20 mouse cellular contexts compared by ENCODE assay signal in the genomic region with DNA sequence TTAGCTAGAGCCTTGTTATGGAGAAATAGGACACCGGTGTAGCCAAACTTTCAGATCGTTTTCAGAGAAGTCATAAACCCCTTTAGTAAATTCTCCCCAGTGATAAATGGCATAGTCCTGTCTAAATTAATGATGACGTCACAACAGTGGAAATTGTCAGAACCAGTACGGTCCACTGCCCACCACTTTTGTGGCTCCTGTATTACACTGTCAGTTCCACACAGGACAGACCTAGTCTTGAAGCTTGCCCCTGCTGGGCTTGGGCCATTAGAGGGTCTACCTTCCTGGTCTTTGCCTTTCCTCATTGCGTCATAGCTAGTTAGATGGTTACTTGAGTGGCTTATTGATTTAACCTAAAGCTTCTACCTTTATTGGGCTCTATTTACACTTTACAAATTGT.
DNase-seq lines count a peak whose midpoint lies in the region; ATAC-seq and TF ChIP-seq lines count a peak whose summit lies in the region.
"Had no signal": no experiment of that assay in that cellular context is flagged by ENCODE, and none has a peak within 500 bp of the region (broad histone marks: within the 10 kb centered on the region; RNA-seq: fewer than 3 reads in every experiment).

No protein-coding gene starts in this region.

- peaks cover 20% of the 10 kb centered on the region for H3K36me3 ChIP-seq in hindbrain, embryonic 10.5 days
- H3K36me3 ChIP-seq in hindbrain, embryonic 16.5 days (ENCODE audit: control insufficient read depth, insufficient read depth, low read length), result no peaks in the 10 kb centered on the region
- no peaks in the 10 kb centered on the region for H3K36me3 ChIP-seq in kidney, embryonic 16.5 days (ENCODE audit: insufficient read depth, low read length)
- no peaks in the 10 kb centered on the region for H3K36me3 ChIP-seq in midbrain, embryonic 13.5 days
- no peaks in the 10 kb centered on the region for H3K36me3 ChIP-seq in midbrain, postnatal 0 days (ENCODE audit: insufficient read depth, low read length)
- no peaks in the 10 kb centered on the region for H3K36me3 ChIP-seq in midbrain, embryonic 14.5 days (ENCODE audit: control insufficient read depth, insufficient read depth, low read length)
- H3K36me3 ChIP-seq: hindbrain, embryonic 15.5 days had no signal

- DNase-seq in hindbrain, embryonic 10.5 days (ENCODE audit: low spot score), result no peak
- no peak for DNase-seq in kidney, postnatal 25 days
- DNase-seq in midbrain, postnatal 0 days (ENCODE audit: low spot score), result no peak
- no peak for DNase-seq in midbrain, embryonic 14.5 days
- DNase-seq in left cerebral cortex, postnatal 4 days, result no peak
- DNase-seq: adrenal gland, postnatal 14 days; cerebellum, adult 11-12 months; cerebellum, adult 9-10 months; cerebellum, postnatal 25 days; forebrain, postnatal 0 days; gastrocnemius, postnatal 14 days had no signal

- no peak overlapping the region for H3K4me3 ChIP-seq in hindbrain, embryonic 10.5 days
- H3K4me3 ChIP-seq in hindbrain, embryonic 16.5 days (ENCODE audit: low read length), result no peak overlapping the region
- H3K4me3 ChIP-seq in kidney, embryonic 16.5 days (ENCODE audit: low read length), result no peak overlapping the region
- no peak overlapping the region for H3K4me3 ChIP-seq in midbrain, embryonic 13.5 days (replicated peaks)
- no peak overlapping the region for H3K4me3 ChIP-seq in midbrain, postnatal 0 days (ENCODE audit: low read depth, low read length)
- H3K4me3 ChIP-seq in midbrain, embryonic 14.5 days (replicated peaks; ENCODE audit: low read depth, low read length), result no peak overlapping the region
- H3K4me3 ChIP-seq: embryonic facial prominence, embryonic 13.5 days; forebrain, embryonic 13.5 days; heart, embryonic 12.5 days; hindbrain, embryonic 15.5 days had no signal

- no peak overlapping the region for H3K9ac ChIP-seq in hindbrain, embryonic 16.5 days (ENCODE audit: low read depth, low read length)
- H3K9ac ChIP-seq in kidney, embryonic 16.5 days (replicated peaks; ENCODE audit: low read length), result no peak overlapping the region
- no peak overlapping the region for H3K9ac ChIP-seq in midbrain, embryonic 13.5 days (replicated peaks)
- no peak overlapping the region for H3K9ac ChIP-seq in midbrain, postnatal 0 days (replicated peaks; ENCODE audit: low read length, poor library complexity, severe bottlenecking)
- H3K9ac ChIP-seq in midbrain, embryonic 14.5 days (replicated peaks; ENCODE audit: low read length), result no peak overlapping the region
- H3K9ac ChIP-seq: embryonic facial prominence, embryonic 13.5 days; forebrain, embryonic 13.5 days; forebrain, postnatal 0 days; heart, embryonic 12.5 days; hindbrain, embryonic 15.5 days had no signal

- no peak for ATAC-seq in hindbrain, embryonic 16.5 days
- peak; percentile 69; the same call in 1 of the 2 replicates for ATAC-seq in kidney, embryonic 16.5 days (ENCODE audit: low FRiP score, low TSS enrichment)
- ATAC-seq in midbrain, embryonic 13.5 days, result no peak
- no peak for ATAC-seq in midbrain, postnatal 0 days (ENCODE audit: low FRiP score)
- peak; percentile 28; the same call in 1 of the 2 replicates for ATAC-seq in midbrain, embryonic 14.5 days (ENCODE audit: low FRiP score, low TSS enrichment)
- ATAC-seq: activated CD4-positive, CD25-positive, alpha-beta regulatory T cell, adult 4 months; forebrain, embryonic 13.5 days; forebrain, postnatal 0 days; Patski had no signal

- H3K27me3 ChIP-seq in hindbrain, embryonic 10.5 days (ENCODE audit: insufficient read depth, poor library complexity, severe bottlenecking), result peaks cover 5% of the 10 kb centered on the region; the same call in 1 of the 2 replicates
- H3K27me3 ChIP-seq in hindbrain, embryonic 16.5 days (replicated peaks; ENCODE audit: control insufficient read depth, insufficient read depth, low read length), result no peaks in the 10 kb centered on the region
- no peaks in the 10 kb centered on the region for H3K27me3 ChIP-seq in kidney, embryonic 16.5 days (ENCODE audit: insufficient read depth, low read length)
- no peaks in the 10 kb centered on the region for H3K27me3 ChIP-seq in midbrain, embryonic 13.5 days
- no peaks in the 10 kb centered on the region for H3K27me3 ChIP-seq in midbrain, postnatal 0 days (ENCODE audit: insufficient read depth, low read length)
- H3K27me3 ChIP-seq in midbrain, embryonic 14.5 days (ENCODE audit: control insufficient read depth, insufficient read depth, low read length), result no peaks in the 10 kb centered on the region
- H3K27me3 ChIP-seq: embryonic facial prominence, embryonic 13.5 days; heart, embryonic 12.5 days; hindbrain, embryonic 15.5 days; Patski had no signal

- peak overlapping the region; percentile 40; the same call in 1 of the 2 replicates for H3K27ac ChIP-seq in hindbrain, embryonic 10.5 days
- H3K27ac ChIP-seq in hindbrain, embryonic 16.5 days (ENCODE audit: low read depth, low read length), result no peak overlapping the region
- H3K27ac ChIP-seq in kidney, embryonic 16.5 days (ENCODE audit: low read length), result no peak overlapping the region
- peak overlapping the region; percentile 65 for H3K27ac ChIP-seq in midbrain, embryonic 13.5 days
- H3K27ac ChIP-seq in midbrain, postnatal 0 days (ENCODE audit: low read depth, low read length), result no peak overlapping the region
- 0 out of 2 replicates have a peak overlapping the region, but pooled peaks have one; percentile 77 for H3K27ac ChIP-seq in midbrain, embryonic 14.5 days (replicated peaks; ENCODE audit: low read depth, low read length)
- H3K27ac ChIP-seq: embryonic facial prominence, embryonic 13.5 days; forebrain, embryonic 13.5 days; hindbrain, embryonic 15.5 days had no signal

- no peaks in the 10 kb centered on the region for H3K9me3 ChIP-seq in hindbrain, embryonic 10.5 days
- H3K9me3 ChIP-seq in hindbrain, embryonic 16.5 days (ENCODE audit: control insufficient read depth, low read length), result no peaks in the 10 kb centered on the region
- 0 out of 2 replicates have a peak, but pooled peaks cover 3% of the 10 kb centered on the region for H3K9me3 ChIP-seq in kidney, embryonic 16.5 days (ENCODE audit: low read length)
- no peaks in the 10 kb centered on the region for H3K9me3 ChIP-seq in midbrain, embryonic 13.5 days
- no peaks in the 10 kb centered on the region for H3K9me3 ChIP-seq in midbrain, postnatal 0 days (ENCODE audit: low read length)
- no peaks in the 10 kb centered on the region for H3K9me3 ChIP-seq in midbrain, embryonic 14.5 days (ENCODE audit: control insufficient read depth, low read length)
- H3K9me3 ChIP-seq: embryonic facial prominence, embryonic 13.5 days; forebrain, embryonic 13.5 days; heart, embryonic 12.5 days; hindbrain, embryonic 15.5 days had no signal

- TF ChIP-seq CTCF in midbrain, postnatal 0 days (IDR thresholded peaks at IDR 0.05), result no peak

- peaks cover 39% of the 10 kb centered on the region for H3K4me1 ChIP-seq in hindbrain, embryonic 10.5 days (replicated peaks)
- H3K4me1 ChIP-seq in hindbrain, embryonic 16.5 days (ENCODE audit: control insufficient read depth, insufficient read depth, low read depth, low read length), result peaks cover 14% of the 10 kb centered on the region
- peaks cover 17% of the 10 kb centered on the region for H3K4me1 ChIP-seq in kidney, embryonic 16.5 days (ENCODE audit: insufficient read depth, low read length)
- peaks cover 48% of the 10 kb centered on the region for H3K4me1 ChIP-seq in midbrain, embryonic 13.5 days (replicated peaks)
- peaks cover 11% of the 10 kb centered on the region; the same call in 1 of the 2 replicates for H3K4me1 ChIP-seq in midbrain, postnatal 0 days (ENCODE audit: insufficient read depth, low read length)
- peaks cover 35% of the 10 kb centered on the region for H3K4me1 ChIP-seq in midbrain, embryonic 14.5 days (ENCODE audit: control insufficient read depth, insufficient read depth, low read length)
- H3K4me1 ChIP-seq: heart, embryonic 12.5 days had no signal

- no peak overlapping the region for H3K4me2 ChIP-seq in hindbrain, embryonic 16.5 days (ENCODE audit: low read length)
- no peak overlapping the region for H3K4me2 ChIP-seq in kidney, embryonic 16.5 days (replicated peaks; ENCODE audit: low read depth, low read length)
- H3K4me2 ChIP-seq in midbrain, embryonic 13.5 days (replicated peaks), result no peak overlapping the region
- no peak overlapping the region for H3K4me2 ChIP-seq in midbrain, postnatal 0 days (ENCODE audit: low read depth, low read length, poor library complexity, severe bottlenecking)
- no peak overlapping the region for H3K4me2 ChIP-seq in midbrain, embryonic 14.5 days (ENCODE audit: low read length)
- H3K4me2 ChIP-seq: embryonic facial prominence, embryonic 13.5 days; forebrain, embryonic 13.5 days; heart, embryonic 12.5 days had no signal

- intact Hi-C loops in left cerebral cortex, postnatal 4 days (cut with DNase I), result no loop called here

- WGBS in hindbrain, embryonic 10.5 days, result 77% methylated on average over 5 of the region's 5 CpGs
- 65% methylated on average over 5 of the region's 5 CpGs for WGBS in hindbrain, embryonic 16.5 days
- WGBS in kidney, embryonic 16.5 days, result 48% methylated on average over 5 of the region's 5 CpGs
- WGBS in midbrain, embryonic 13.5 days, result 69% methylated on average over 5 of the region's 5 CpGs
- WGBS in midbrain, postnatal 0 days, result 79% methylated on average over 5 of the region's 5 CpGs
- 69% methylated on average over 5 of the region's 5 CpGs for WGBS in midbrain, embryonic 14.5 days

Comparison
In these comparisons a context has a peak if more than half of its experiments do, and no peak if none do; other contexts are left out.
1. H3K27ac ChIP-seq: peak in hindbrain, embryonic 10.5 days (single experiment), midbrain, embryonic 13.5 days (single experiment) and midbrain, embryonic 14.5 days (single experiment); none in hindbrain, embryonic 16.5 days (single experiment), kidney, embryonic 16.5 days (single experiment) and midbrain, postnatal 0 days (single experiment).
2. ATAC-seq: peak in kidney, embryonic 16.5 days (single experiment) and midbrain, embryonic 14.5 days (single experiment); none in hindbrain, embryonic 16.5 days (single experiment), midbrain, embryonic 13.5 days (single experiment) and midbrain, postnatal 0 days (single experiment).